Mouse (Mus musculus): Measurements from ENCODE around the gene Gse1.

DNA sequence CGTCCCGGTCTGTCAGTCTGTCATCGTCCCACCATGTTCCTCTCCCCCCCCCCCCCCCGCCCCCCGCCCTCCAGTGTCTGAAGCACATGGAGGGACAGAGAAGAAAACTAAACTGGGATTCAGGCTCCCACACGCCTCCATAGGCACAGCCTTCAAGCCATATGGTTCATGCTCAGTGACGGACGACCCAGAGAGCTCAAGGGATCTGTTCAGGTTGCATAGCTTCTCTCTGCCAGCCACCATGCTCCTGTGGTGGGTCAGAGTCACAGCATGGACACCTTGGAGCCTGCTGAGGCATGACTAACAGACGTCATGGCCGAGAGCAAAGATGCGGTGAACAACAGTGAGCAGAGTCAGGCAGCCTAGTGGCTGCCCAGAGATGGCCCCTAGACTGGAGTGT is 187.2 kb downstream of the Gse1 start:
- TF ChIP-seq MAFK (IDR thresholded peaks at IDR 0.05; ENCODE audit: insufficient read depth, low read depth, low read length) = no peak
- no peak for TF ChIP-seq ZC3H11A (IDR thresholded peaks at IDR 0.05; ENCODE audit: borderline replicate concordance, low read depth, low read length)
